ENCODE assay signal across 8 mouse cellular contexts in the genomic region with DNA sequence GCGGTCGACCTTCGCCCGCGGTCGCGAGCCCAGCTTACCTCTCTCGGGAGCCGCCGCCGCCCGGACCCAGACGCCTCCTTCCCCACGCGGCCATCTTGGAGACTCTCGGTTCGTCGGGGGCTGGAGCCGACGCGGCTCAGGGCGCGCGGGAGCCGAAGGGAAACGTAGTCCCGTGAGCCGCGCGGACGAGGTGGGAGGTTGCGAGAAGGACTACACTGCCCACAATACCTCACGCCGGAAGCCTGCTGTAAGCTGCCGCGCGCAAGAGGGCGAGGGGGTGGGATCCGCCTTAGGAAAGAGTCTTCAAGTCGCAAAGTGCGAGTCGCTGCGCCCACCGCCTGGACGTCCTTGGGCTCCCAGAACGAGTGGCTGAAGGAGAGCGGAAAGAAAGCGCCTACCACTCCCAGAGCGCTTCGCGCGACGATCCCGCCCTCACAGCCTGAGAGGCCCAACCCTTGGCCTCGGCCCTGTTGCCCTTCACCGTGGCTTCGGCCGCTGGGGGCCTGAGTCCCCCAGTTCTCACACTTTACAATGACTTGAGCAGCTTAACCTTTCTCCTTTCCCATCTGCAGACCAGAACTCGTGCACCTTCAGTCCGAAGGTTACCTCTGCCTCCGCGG. TPM values are rescaled to one million over a fixed set of nuclear protein-coding genes. Genes with fewer than 3 reads are reported as not detected.
DNase-seq lines count a peak whose midpoint lies in the region; ATAC-seq and TF ChIP-seq lines count a peak whose summit lies in the region.

Tmem11 (minus strand) TSS at position 598 of the 620 bp plus-strand sequence.

- peak; percentile 82 for DNase-seq in Patski (ENCODE audit: low read depth, low spot score)
- peak; percentile 94 to 95 for DNase-seq in cerebellum, postnatal 14 days
- peak; percentile 97 for DNase-seq in frontal cortex, postnatal 14 days (ENCODE audit: low spot score in 2 of 2)
- peak; percentile 80 to 85 for DNase-seq in layer of hippocampus, postnatal 25 days (ENCODE audit: extremely low spot score in 1 of 2, low spot score in 1 of 2)
- DNase-seq in lung, postnatal 25 days (ENCODE audit: low spot score), result peak; percentile 97
- DNase-seq in retina, embryonic 14.5 days (ENCODE audit: low spot score), result peak; percentile 96
- DNase-seq in thymus, postnatal 4 days, result peak; percentile 94

- peak; percentile 88 for ATAC-seq in Patski
- ATAC-seq in hindbrain, embryonic 13.5 days (ENCODE audit: low FRiP score), result peak; percentile 100

- H3K4me3 ChIP-seq in hindbrain, embryonic 13.5 days, result peak within 1 kb of the TSS; percentile 99

- H3K9me3 ChIP-seq in hindbrain, embryonic 13.5 days, result no peaks in the 10 kb centered on the region

- peak within 1 kb of the TSS; percentile 92 for H3K9ac ChIP-seq in hindbrain, embryonic 13.5 days

- no peak for TF ChIP-seq CTCF in Patski (IDR thresholded peaks at IDR 0.05)

- in situ Hi-C loops in Patski (cut with MboI; ENCODE audit: low pct_unique_long_range_greater_than_20kb), result no loop called here

- H3K27ac ChIP-seq in hindbrain, embryonic 13.5 days, result peak within 1 kb of the TSS; percentile 93

- CTCF ChIA-PET in Patski (lab: Charles Lee), result interaction anchor here (1.0 to 1.7 kb wide), 3 partner anchors 33 to 180 kb away, joined by 3 read pairs; no protein-coding TSS in a partner anchor

- peaks cover 49% of the 10 kb centered on the region for H3K4me1 ChIP-seq in hindbrain, embryonic 13.5 days (replicated peaks)

- no peaks in the 10 kb centered on the region for H3K27me3 ChIP-seq in Patski
- H3K27me3 ChIP-seq in hindbrain, embryonic 13.5 days, result no peaks in the 10 kb centered on the region

- H3K4me2 ChIP-seq in hindbrain, embryonic 13.5 days, result peak within 1 kb of the TSS; percentile 79

- POLR2A ChIA-PET in Patski (lab: Charles Lee), result interaction anchor here (0.6 to 0.9 kb wide), 3 partner anchors 31 to 196 kb away, joined by 3 to 4 read pairs (median 3); no protein-coding TSS in a partner anchor

- WGBS in hindbrain, embryonic 13.5 days, result under 1% methylated on average over 62 of the region's 62 CpGs

- H3K36me3 ChIP-seq in hindbrain, embryonic 13.5 days, result no peaks in the 10 kb centered on the region

RNA-seq across cellular contexts. Expression of gene Tmem11, which starts in this region (rescaled TPM):
- polyA plus RNA-seq in Patski (2021), result 47.5 TPM
- polyA plus RNA-seq in hindbrain, embryonic 13.5 days (2015; fragmentation: Nextera tagmentation; extraction: Ambion mirVana), result 54.9 and 55.3 TPM in 2 replicates
- 10 to 100 TPM; 24.9 to 29.7 TPM for total RNA-seq in layer of hippocampus, postnatal 25 days (2021)

Comparison
In these comparisons a context has a peak if more than half of its experiments do, and no peak if none do; other contexts are left out.
1. Peak in every context shown above with its lines: DNase-seq, ATAC-seq, H3K4me3 ChIP-seq and H3K27ac ChIP-seq.